Mouse (Mus musculus) layer of hippocampus, adult 9-11 months (tissue): Measurements from ENCODE around the gene Cd163l1.
A peak's percentile ranks its signal among the peaks of the same experiment; 100 is the strongest.

Experiments used
- DNase-seq: peaks from one replicate; pipeline ENCODE4 v3.0.0; 2022

The Cd163l1 gene

GRCm38 (mm10) chr7:140217967-140218366 lies at the start of gene Cd163l1:
Gene Cd163l1, plus strand, starts transcription at chr7:140218267.
- no peak for DNase-seq

GRCm38 (mm10) chr7:140169386-140169785 lies 48.7 kb upstream of the Cd163l1 start:
- DNase-seq, result no peak

- DNase-seq, result no peak
Observed at GRCm38 (mm10) chr7:140170863-140171262, 47.2 kb upstream of the Cd163l1 start.

DNA sequence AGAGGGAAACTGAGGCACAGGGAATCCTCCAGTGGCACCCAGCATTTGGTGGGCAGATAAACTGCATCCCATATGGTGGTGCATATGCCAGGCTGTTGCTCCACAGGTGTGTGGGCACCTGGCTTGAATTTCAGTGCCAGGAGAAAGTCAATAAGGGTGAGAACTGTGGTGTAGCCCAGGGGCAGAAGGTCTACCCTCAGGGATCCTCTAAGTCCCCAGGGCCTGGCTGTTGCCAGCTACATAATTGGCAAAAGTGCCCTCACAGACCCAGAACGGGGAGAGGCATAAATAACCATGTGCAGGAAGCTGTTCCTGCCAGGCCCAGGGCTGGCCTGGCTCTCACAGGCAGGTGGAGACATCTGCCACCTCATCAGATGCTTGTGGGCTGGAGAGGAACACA lies 45.1 kb upstream of the Cd163l1 start, which contains the start of gene Olfr523:
TSS of gene Olfr523 (plus strand) at position 282 of the 400 bp plus-strand sequence.
- DNase-seq, result no peak

DNA sequence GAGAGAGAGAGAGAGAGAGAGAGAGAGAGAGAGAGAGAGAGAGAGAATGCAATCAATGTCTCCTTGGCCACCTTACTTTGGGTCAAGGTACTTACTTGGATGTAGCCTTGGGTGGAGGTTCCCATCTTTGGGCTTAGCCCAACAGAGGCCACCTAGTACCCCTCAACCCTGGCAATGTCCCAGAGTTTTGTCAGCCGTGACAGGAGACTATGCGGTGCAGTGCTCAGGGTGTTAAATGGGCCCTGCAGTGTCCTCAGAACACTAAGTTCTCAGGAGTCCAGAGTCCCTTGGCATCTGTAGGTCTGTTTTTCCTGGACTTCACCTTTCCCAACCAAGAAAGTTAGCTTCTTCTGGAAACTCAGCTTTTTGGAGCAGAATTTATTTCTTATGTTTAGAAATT lies 38.9 kb upstream of the Cd163l1 start:
- DNase-seq, result no peak

GRCm38 (mm10) chr7:140180692-140181091 lies 37.4 kb upstream of the Cd163l1 start:
- no peak for DNase-seq

GRCm38 (mm10) chr7:140184206-140184605 lies 33.9 kb upstream of the Cd163l1 start:
- no peak for DNase-seq

GRCm38 (mm10) chr7:140186646-140187620 lies 31.1 kb upstream of the Cd163l1 start:
- peak; percentile 49 for DNase-seq

GRCm38 (mm10) chr7:140187721-140188390 lies 30.2 kb upstream of the Cd163l1 start:
- peak; percentile 61 for DNase-seq

- no peak for DNase-seq
Observed at GRCm38 (mm10) chr7:140188391-140189328, 29.4 kb upstream of the Cd163l1 start.

DNA sequence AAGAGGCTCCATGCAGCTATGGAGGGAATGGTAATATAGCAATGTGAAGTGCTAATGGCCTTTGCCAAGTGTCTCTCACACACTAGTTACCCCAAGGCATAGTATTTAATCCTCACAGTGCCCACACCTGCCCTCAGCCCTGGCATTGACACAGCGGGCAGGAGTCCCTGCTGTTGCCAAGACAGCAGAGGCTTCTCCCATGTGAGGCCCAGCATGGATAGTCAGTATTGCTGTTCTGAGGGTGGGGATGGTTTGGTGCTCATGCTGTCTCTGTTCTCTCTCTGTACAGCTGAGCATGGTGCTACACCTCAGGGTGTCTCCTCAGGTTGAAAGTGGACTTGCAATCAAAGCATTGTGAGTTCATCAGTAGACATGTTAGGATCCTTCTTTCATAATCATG lies 27.6 kb upstream of the Cd163l1 start:
- no peak for DNase-seq

DNA sequence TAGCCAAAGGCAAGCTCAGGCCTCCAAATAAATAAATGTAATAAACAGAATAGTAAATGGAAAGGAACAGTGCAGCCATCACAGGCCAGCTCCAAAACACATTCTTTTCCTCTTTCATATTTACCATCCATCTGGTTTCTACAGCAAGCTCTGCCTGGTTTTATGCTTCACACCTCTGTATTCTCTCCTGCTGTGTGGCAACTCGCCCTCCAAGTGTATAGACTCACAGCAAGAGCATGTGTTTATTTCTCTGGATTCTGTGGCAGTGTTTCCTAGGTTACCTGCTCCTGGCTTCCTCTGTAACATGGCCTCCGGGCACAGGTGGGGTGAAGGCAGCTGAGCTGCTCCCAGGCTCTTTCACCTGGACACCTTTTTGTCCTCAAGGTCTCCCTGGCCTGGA lies 25.6 kb upstream of the Cd163l1 start:
- no peak for DNase-seq

DNA sequence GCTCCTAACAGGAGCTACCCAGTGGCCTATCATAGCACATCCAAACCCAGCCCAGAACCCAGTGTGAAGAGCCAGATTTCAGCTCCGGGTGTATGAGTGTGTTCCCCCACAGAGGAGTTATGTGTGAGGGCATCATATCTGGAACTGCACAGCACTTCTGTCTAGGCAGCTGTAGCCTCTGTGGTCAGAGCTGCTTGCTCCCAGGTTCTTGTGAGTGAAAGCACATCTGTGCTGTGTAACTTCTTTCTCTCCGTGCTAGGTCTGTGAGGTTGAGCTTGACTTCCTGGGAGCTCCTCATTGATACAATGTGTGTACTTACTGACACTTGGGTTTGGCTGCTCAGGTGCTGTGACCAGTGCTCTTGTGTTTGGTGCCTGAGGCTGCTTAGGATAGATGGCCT lies 25.2 kb upstream of the Cd163l1 start:
- no peak for DNase-seq

GRCm38 (mm10) chr7:140194031-140194430 lies 24.0 kb upstream of the Cd163l1 start:
- DNase-seq, result no peak

GRCm38 (mm10) chr7:140196002-140196401 lies 22.1 kb upstream of the Cd163l1 start:
- no peak for DNase-seq

GRCm38 (mm10) chr7:140201090-140201489 lies 17.0 kb upstream of the Cd163l1 start:
- DNase-seq, result no peak

- DNase-seq, result no peak
Observed at GRCm38 (mm10) chr7:140205864-140206263, 12.2 kb upstream of the Cd163l1 start, which contains the start of gene Olfr524. Gene Olfr524, minus strand, starts transcription at chr7:140205964.

DNA sequence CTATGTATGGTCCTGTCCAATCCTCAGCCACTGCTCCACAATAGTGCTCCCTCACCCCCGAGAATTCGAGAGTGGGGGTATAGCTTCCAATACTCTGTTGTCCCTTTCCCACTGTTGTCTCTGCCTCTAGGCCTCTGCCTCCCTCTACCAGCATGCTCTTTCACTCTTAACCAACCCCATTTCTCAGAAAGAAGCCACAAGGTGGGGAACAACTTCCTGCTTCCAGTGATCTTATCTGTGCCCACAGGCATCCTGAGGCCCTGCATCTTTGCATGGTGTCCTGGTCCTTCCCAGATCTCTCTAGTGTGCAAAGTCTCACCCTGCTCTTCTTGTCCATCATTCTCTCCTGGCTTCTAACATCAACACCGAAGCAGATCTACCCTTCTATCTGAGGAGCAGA lies 11.2 kb upstream of the Cd163l1 start:
- no peak for DNase-seq

DNA sequence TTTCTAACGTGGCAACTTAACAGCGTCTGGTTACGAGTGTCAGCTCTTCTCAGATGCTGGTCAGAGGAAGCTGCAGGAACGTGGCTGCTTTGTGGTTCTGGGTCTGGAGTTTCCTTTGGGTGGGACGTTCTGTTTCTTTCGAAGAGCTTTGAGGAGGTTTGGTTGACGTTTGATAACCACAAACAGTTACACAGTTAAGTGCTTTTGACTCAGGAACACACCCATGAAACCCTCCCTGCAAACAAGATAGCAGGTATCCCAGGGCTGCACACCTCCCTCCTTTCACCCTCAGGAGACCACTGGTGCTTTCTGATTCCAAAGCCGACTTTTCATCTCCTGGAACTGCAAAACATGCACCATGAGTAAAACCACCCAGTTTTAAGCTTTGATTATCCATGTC lies 9.9 kb upstream of the Cd163l1 start:
- DNase-seq, result no peak

DNA sequence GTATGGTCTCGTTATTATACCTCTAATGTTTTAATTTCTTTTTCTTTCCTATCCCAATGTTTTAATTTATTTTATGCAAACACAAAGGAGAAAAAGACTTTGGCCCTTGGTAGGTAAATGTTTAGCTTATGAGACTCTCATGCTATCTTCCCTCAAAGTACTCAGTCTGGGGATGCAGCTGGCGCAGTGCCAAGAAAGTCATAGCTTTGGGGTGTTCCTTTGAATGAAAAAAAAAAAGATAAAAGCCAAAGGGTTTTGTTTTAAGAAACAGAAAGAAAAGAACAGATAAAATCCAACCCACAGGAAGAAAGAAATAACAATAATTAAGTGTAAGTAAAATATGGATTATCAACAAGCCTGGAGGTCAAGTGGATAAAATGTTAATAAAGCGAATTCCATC lies 9.4 kb upstream of the Cd163l1 start:
- DNase-seq, result no peak

DNA sequence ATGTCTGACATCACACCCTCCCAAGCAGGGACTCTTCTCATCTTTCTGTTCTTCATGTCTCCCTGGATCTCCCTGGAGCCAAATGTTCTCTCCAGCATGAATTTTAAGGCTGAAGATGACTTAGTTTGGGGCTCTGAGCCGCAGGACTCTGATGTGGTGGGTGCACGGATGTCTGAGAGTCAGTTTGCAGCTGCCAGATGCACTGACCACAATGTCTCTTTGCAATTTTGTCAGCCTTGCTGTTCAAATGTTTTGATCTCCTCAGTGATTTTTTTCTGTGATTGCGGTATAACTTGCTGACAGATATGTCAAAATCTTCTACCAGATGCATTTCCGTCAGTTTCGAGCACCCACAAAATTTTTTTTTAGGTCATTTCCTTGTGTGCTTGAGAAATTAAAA lies 4.2 kb upstream of the Cd163l1 start:
- no peak for DNase-seq

- DNase-seq, result no peak
Observed at GRCm38 (mm10) chr7:140219268-140219667, 1.2 kb downstream of the Cd163l1 start.

GRCm38 (mm10) chr7:140220375-140220774 lies 2.3 kb downstream of the Cd163l1 start:
- no peak for DNase-seq
